Mouse (Mus musculus) CH12.LX (cell line): ENCODE results near the gene Rapgef2. TPM values are rescaled to one million over a fixed set of nuclear protein-coding genes. Genes with fewer than 3 reads are reported as not detected.

ENCODE experiments used
- DNase-seq: peaks from one replicate; pipeline ENCODE4 v3.0.0-alpha.2; 2013; ENCODE audit errors: extremely low read depth
- H3K27ac ChIP-seq: 2 replicates; pipeline ENCODE4 v1.5.1; 2012; ENCODE audit warnings: low read depth, mild to moderate bottlenecking, control low read depth, moderate library complexity; ENCODE audit not compliant: insufficient read depth
- H3K27me3 ChIP-seq: replicated peaks from 2 replicates; pipeline ENCODE3; 2012; ENCODE audit warnings: inconsistent platforms
- H3K36me3 ChIP-seq, 2 experiments: replicated peaks in 1 of 2; 2 replicates each; pipeline versions ENCODE3 to v1.6.1; 2012; ENCODE audit warnings: inconsistent platforms in 1 of 2, low read length in 1 of 2, mild to moderate bottlenecking in 1 of 2, mixed read lengths in 1 of 2, moderate library complexity in 1 of 2; ENCODE audit not compliant: control insufficient read depth in 1 of 2, insufficient read depth in 1 of 2
- H3K4me1 ChIP-seq, 2 experiments: 2 replicates each; pipeline ENCODE4 v1.6.1; 2012; ENCODE audit warnings: inconsistent platforms in 1 of 2, moderate library complexity in 1 of 2; ENCODE audit not compliant: insufficient read depth in 2 of 2, control insufficient read depth in 1 of 2
- H3K4me2 ChIP-seq: 2 replicates; pipeline ENCODE4 v1.6.1; 2012; ENCODE audit warnings: low read depth, mild to moderate bottlenecking, control low read depth; ENCODE audit not compliant: poor library complexity, insufficient read depth, severe bottlenecking
- H3K4me3 ChIP-seq, 3 experiments: fragments of 150-350 bp in 1 of 3; sonication (generic) in 1 of 3; replicated peaks in 1 of 3; 2 replicates each; pipeline versions ENCODE3 to v1.5.1; 2011 to 2012; ENCODE audit warnings: low read depth in 2 of 3, low read length in 2 of 3, mild to moderate bottlenecking in 2 of 3, moderate library complexity in 2 of 3, control low read depth in 1 of 3, improper control_type of control experiment in 1 of 3, inconsistent platforms in 1 of 3, mixed read lengths in 1 of 3; ENCODE audit not compliant: poor library complexity in 1 of 3
- H3K79me2 ChIP-seq: replicated peaks from 2 replicates; pipeline ENCODE4 v1.6.1; 2012; ENCODE audit warnings: mild to moderate bottlenecking, moderate library complexity; ENCODE audit not compliant: control insufficient read depth, poor library complexity, insufficient read depth, severe bottlenecking; ENCODE audit errors: extremely low read depth
- H3K9ac ChIP-seq: 2 replicates; pipeline ENCODE4 v1.6.1; 2012; ENCODE audit warnings: low read depth, mild to moderate bottlenecking, control low read depth, moderate library complexity; ENCODE audit not compliant: insufficient read depth
- H3K9me3 ChIP-seq: replicated peaks from 2 replicates; pipeline ENCODE3; 2012; ENCODE audit warnings: low read length, inconsistent platforms, mixed read lengths
- BHLHE40 ChIP-seq: IDR thresholded peaks from 2 replicates; pipeline ENCODE4 v1.6.1; 2011; ENCODE audit warnings: mild to moderate bottlenecking, low read depth, low read length, improper control_type of control experiment
- CHD1 ChIP-seq: IDR thresholded peaks from 2 replicates; pipeline ENCODE4 v1.6.1; 2012; ENCODE audit warnings: low read depth, low read length, improper control_type of control experiment, inconsistent platforms
- ELF1 ChIP-seq: IDR thresholded peaks from 2 replicates; pipeline ENCODE4 v1.6.1; 2014; ENCODE audit warnings: low read depth, mild to moderate bottlenecking, inconsistent platforms, low read length, improper control_type of control experiment
- EP300 ChIP-seq: IDR thresholded peaks from 2 replicates; pipeline ENCODE4 v1.6.1; 2011; ENCODE audit warnings: low read length, improper control_type of control experiment
- HCFC1 ChIP-seq: IDR thresholded peaks from 2 replicates; pipeline ENCODE4 v1.6.1; 2012; ENCODE audit warnings: low read depth, mild to moderate bottlenecking, inconsistent platforms, low read length, improper control_type of control experiment
- IRF4 ChIP-seq: IDR thresholded peaks from 2 replicates; pipeline ENCODE4 v1.6.1; 2014; ENCODE audit warnings: low read depth, mild to moderate bottlenecking, inconsistent platforms, low read length, improper control_type of control experiment
- JUND ChIP-seq: conservative IDR thresholded peaks from 2 replicates; pipeline ENCODE4 v1.6.1; 2011; ENCODE audit warnings: low read depth, low read length, improper control_type of control experiment
- KAT2A ChIP-seq: IDR thresholded peaks from 2 replicates; pipeline ENCODE4 v1.6.1; 2012; ENCODE audit warnings: low read length, improper control_type of control experiment, inconsistent platforms; ENCODE audit not compliant: insufficient replicate concordance
- MAZ ChIP-seq: IDR thresholded peaks from 2 replicates; pipeline ENCODE4 v1.6.1; 2012; ENCODE audit warnings: low read depth, mild to moderate bottlenecking, inconsistent platforms, low read length, improper control_type of control experiment, moderate library complexity
- MEF2A ChIP-seq: IDR thresholded peaks from 2 replicates; pipeline ENCODE4 v1.6.1; 2014; ENCODE audit warnings: low read depth, mild to moderate bottlenecking, inconsistent platforms, low read length, improper control_type of control experiment, borderline replicate concordance
- MXI1 ChIP-seq: IDR thresholded peaks from 2 replicates; pipeline ENCODE4 v1.6.1; 2011; ENCODE audit warnings: mild to moderate bottlenecking, low read depth, low read length, improper control_type of control experiment
- NELFE ChIP-seq: IDR thresholded peaks from 2 replicates; pipeline ENCODE4 v1.6.1; 2011; ENCODE audit warnings: low read depth, low read length, improper control_type of control experiment
- NRF1 ChIP-seq: IDR thresholded peaks from 2 replicates; pipeline ENCODE4 v1.6.1; 2014; ENCODE audit warnings: low read depth, mild to moderate bottlenecking, inconsistent platforms, low read length, improper control_type of control experiment, moderate library complexity
- PAX5 ChIP-seq: IDR thresholded peaks from 2 replicates; pipeline ENCODE4 v1.6.1; 2012; ENCODE audit warnings: low read length, inconsistent platforms, mixed read lengths
- POLR2A ChIP-seq: IDR thresholded peaks from 2 replicates; pipeline ENCODE4 v1.6.1; 2011; ENCODE audit warnings: low read depth, mild to moderate bottlenecking, improper control_type of control experiment, low read length
- POLR2AphosphoS2 ChIP-seq: IDR thresholded peaks from 2 replicates; pipeline ENCODE4 v1.6.1; 2011; ENCODE audit warnings: low read depth, low read length, improper control_type of control experiment
- RAD21 ChIP-seq: IDR thresholded peaks from 2 replicates; pipeline ENCODE4 v1.6.1; 2011; ENCODE audit warnings: low read depth, mild to moderate bottlenecking, low read length, improper control_type of control experiment, moderate library complexity
- SMC3 ChIP-seq: IDR thresholded peaks from 2 replicates; pipeline ENCODE4 v1.6.1; 2011; ENCODE audit warnings: low read depth, low read length, improper control_type of control experiment
- TCF12 ChIP-seq: IDR thresholded peaks from 2 replicates; pipeline ENCODE4 v1.6.1; 2014; ENCODE audit warnings: low read depth, mild to moderate bottlenecking, inconsistent platforms, low read length, improper control_type of control experiment
- UBTF ChIP-seq: IDR thresholded peaks from 2 replicates; pipeline ENCODE4 v1.6.1; 2012; ENCODE audit warnings: low read depth, mild to moderate bottlenecking, inconsistent platforms, low read length, improper control_type of control experiment, moderate library complexity
- USF1 ChIP-seq: IDR thresholded peaks from 2 replicates; pipeline ENCODE4 v1.6.1; 2014; ENCODE audit warnings: low read depth, mild to moderate bottlenecking, inconsistent platforms, low read length, improper control_type of control experiment
- ZKSCAN1 ChIP-seq: IDR thresholded peaks from 2 replicates; pipeline ENCODE4 v1.6.1; 2012; ENCODE audit warnings: low read depth, inconsistent platforms, low read length, improper control_type of control experiment, borderline replicate concordance
- ZMIZ1 ChIP-seq: IDR thresholded peaks from 2 replicates; pipeline ENCODE4 v1.6.1; 2012; ENCODE audit warnings: low read depth, mild to moderate bottlenecking, inconsistent platforms, low read length, improper control_type of control experiment
- dilution Hi-C: fragments of 300-500 bp; cut with MboI; formaldehyde crosslinking; loops from 2 replicates; pipeline ENCODE4 v1.14.3; 2020; ENCODE audit warnings: low sequenced_read_pairs; ENCODE audit not compliant: extremely low pct_unique_long_range_greater_than_20kb, extremely low pct_ligation_motif_present
- in situ Hi-C: fragments of 300-500 bp; cut with MboI; formaldehyde crosslinking; loops from 3 replicates; pipeline ENCODE4 v1.14.3; 2019; ENCODE audit warnings: low sequenced_read_pairs, low pct_ligation_motif_present, low pct_unique_long_range_greater_than_20kb, mixed read lengths
- polyA plus RNA-seq: library from polyadenylated mRNA; unstranded; fragments of >175 nt; gene quantifications from 2 replicates; pipeline ENCODE4 v1.2.1, GENCODE M21; 2012; ENCODE audit warnings: low read depth; ENCODE audit not compliant: insufficient read length
- total RNA-seq, 2 experiments: library from RNA; depleted of rRNA; stranded (reverse); fragments of 300-350 nt in 1 of 2; fragments of >200 nt in 1 of 2; gene quantifications; 2 replicates each; pipeline ENCODE4 v1.2.3; 2012 to 2014

The Rapgef2 gene
- total and polyA plus RNA-seq, 3 experiments, result 0.72 to 3.1 (median 2.6) TPM

DNA sequence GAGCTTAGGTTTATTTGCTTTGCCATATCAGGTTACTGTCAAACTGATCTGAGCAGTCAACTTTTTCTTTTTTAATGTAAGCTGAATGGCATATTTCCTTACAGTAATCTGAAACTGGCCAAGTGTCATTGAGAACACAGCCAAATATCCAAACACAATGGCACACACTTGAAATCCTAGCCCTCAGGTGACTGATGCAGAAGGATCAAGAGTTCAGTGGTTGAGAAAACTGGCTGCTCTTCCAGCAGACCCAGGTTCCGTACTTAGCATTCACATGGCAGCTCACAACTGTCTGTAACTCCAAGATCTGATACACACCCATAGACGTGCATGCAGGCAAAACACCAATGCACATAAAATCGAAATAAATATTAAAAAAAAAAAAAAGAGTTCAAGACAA lies 243.3 kb downstream of the Rapgef2 start:
- dilution Hi-C loops, result no loop called here

GRCm38 (mm10) chr3:79039666-79040450 lies 246.5 kb downstream of the Rapgef2 start:
- in situ Hi-C loops, result no loop called here
- Histone ChIP-seq H3K4me3 (no peak overlapping the region), H3K4me2 (no peak overlapping the region)
- no peak for DNase-seq
- no peak for TF ChIP-seq UBTF
- TF ChIP-seq CHD1, result no peak
- TF ChIP-seq USF1, result no peak
- TF ChIP-seq EP300, result no peak
- no peak for TF ChIP-seq MAZ
- TF ChIP-seq RAD21, result no peak
- TF ChIP-seq JUND, result no peak
- no peak for TF ChIP-seq POLR2AphosphoS2
- TF ChIP-seq POLR2A, result no peak
- no peak for TF ChIP-seq HCFC1
- TF ChIP-seq TCF12, result no peak
- no peak for TF ChIP-seq MXI1
- TF ChIP-seq, all 38 proteins: peak for 0
- H3K9me3 ChIP-seq, result peaks cover 3% of the 10 kb centered on the region
- H3K27me3 ChIP-seq, result no peaks in the 10 kb centered on the region
- H3K27ac ChIP-seq, result no peak overlapping the region
- H3K4me1 ChIP-seq, result no peaks in the 10 kb centered on the region
- no peaks in the 10 kb centered on the region for H3K36me3 ChIP-seq
- dilution Hi-C loops, result no loop called here
- no peaks in the 10 kb centered on the region for H3K79me2 ChIP-seq
- no peak overlapping the region for H3K9ac ChIP-seq

More for the DNA sequence above, 243.3 kb downstream of the Rapgef2 start:
- H3K4me2 ChIP-seq, result no peak overlapping the region
- TF ChIP-seq NELFE, result no peak
- no peak for TF ChIP-seq KAT2A
- no peak for TF ChIP-seq NRF1
- no peak for TF ChIP-seq BHLHE40
- TF ChIP-seq SMC3, result no peak
- no peak for TF ChIP-seq ZKSCAN1
- no peak for TF ChIP-seq USF1
- no peak for TF ChIP-seq TCF12
- no peak for TF ChIP-seq ELF1
- TF ChIP-seq UBTF, result no peak
- TF ChIP-seq ZMIZ1, result no peak
- TF ChIP-seq PAX5, result no peak
- no peak for TF ChIP-seq MEF2A
- no peak for TF ChIP-seq IRF4
- no peaks in the 10 kb centered on the region for H3K36me3 ChIP-seq
- DNase-seq, result no peak
- no peaks in the 10 kb centered on the region for H3K79me2 ChIP-seq
- H3K9ac ChIP-seq, result no peak overlapping the region
- H3K4me3 ChIP-seq, result no peak overlapping the region
- no peaks in the 10 kb centered on the region for H3K4me1 ChIP-seq
- H3K27me3 ChIP-seq, result no peaks in the 10 kb centered on the region
- in situ Hi-C loops, result no loop called here
- H3K9me3 ChIP-seq, result peaks cover 8% of the 10 kb centered on the region
- no peak overlapping the region for H3K27ac ChIP-seq
